Mouse (Mus musculus): ENCODE data around the gene Dhdds.

Dhdds gene

DNA sequence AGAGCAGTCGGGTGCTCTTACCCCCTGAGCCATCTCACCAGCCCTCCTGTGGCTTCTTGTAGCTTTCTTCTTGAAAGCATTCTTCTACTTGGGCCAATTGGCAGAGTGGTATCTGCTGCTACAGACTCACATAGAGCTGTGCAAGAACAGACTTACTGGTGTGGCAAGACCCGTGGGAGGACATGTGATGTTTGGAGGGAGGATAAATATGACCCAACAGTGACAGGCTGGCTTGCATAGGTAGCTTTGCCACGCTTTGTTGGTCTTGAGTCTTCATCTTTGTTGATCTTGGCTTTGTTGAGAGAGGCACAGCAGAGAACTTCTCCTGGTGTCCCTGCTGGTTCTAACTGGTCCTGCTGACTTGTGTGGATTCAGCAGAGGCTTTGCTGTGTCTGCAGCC, 56.9 kb downstream of the Dhdds start:
- DNase-seq, result no peak

DNA sequence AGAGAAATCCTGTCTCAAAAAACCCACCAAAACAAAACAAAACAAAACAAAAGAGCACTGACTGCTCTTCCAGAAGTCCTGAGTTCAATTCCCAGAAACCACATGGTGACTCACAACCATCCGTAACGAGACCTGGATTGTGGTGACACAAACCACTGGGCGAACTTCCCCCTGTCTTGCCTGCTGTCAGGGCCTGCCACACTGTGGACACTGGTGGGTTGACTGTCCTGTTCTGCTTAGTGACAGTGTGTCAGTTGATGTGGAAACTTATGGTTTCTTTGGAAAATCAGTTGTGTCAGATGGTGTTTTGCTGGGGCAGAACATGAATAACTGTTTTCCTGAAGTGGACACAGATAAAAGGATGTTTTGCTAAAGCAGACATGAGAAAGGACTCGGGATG, 58.0 kb downstream of the Dhdds start:
- no peak for DNase-seq

DNA sequence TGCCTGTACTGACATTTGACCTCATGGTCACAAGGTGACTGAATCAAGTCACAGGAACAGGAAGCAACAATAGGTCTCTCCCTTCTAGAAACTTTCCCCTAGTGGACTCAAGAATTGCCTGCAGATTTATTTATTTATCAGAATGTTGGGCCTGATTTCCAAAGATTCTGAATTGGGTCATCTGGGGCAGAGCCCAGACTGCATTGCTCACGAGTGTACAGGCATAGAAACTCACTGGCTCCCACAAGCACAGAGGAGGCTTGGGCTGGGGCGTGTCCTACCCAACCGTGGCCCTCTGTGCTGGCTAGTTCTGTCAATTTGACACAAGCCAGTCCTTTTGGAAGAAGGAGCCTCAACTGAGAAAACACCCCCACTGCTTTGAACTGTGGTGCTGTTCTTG, 59.1 kb downstream of the Dhdds start:
- DNase-seq, result no peak

DNA sequence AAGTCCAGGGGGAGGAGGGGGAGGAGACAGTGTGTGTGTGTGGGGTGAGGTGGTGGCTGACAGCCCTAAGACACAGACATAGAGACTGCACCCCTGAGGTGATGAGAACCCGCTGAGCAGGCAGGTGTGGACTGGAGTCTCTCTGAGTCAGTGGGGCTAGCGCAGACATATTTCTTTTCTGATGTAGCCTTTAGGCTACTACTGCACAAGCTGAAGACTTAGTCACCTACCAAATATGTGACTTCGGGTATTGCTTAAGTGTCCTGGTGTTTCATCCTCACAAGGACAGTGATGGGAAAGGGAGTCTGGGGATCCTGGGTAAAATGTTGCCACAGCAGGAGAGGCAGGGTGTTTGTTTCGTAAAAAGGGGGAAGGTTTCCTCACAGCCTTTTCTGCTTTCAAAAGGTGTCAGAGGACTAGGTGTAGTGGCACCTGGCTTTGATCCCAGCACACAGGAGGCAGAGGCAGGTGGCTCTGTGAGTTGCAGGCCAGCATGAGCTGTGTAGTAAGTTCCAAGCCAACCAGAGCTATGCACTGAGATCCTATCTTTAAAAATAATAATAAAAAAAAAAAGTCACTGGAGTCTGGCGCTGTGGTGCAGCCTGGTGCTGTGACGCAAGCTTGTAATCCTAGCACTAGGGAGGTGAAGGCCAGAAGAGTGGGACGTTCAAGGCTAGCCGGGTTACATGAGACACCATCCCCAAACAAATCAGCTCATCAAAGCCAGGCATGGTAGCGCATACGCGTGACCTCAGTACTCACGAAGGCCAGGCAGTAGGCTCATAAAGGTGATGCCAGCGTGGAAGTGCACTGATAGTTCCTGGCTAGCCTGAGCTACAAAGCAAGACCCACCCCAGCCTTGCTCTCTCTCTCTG, 60.1 kb downstream of the Dhdds start:
- no peak for DNase-seq

DNA sequence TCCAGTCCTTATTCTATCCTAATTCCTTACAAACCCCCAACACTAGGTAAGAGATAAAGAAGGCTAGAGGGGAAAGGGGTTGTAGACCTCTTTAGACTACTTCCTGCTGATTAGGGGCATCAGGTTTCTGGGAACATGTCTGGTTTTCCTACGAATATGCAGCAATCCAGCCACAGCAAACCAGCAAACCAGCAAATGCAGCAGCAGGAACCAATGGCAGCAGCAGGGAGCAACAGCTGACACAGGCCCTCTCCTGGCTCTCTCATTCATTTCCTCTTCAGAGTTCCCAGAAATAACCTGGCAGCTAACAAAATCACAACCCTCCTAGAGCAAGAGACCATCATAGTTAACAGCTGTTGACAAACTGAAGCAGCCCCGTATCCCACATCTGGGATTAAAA, 62.6 kb downstream of the Dhdds start:
- DNase-seq, result no peak

DNA sequence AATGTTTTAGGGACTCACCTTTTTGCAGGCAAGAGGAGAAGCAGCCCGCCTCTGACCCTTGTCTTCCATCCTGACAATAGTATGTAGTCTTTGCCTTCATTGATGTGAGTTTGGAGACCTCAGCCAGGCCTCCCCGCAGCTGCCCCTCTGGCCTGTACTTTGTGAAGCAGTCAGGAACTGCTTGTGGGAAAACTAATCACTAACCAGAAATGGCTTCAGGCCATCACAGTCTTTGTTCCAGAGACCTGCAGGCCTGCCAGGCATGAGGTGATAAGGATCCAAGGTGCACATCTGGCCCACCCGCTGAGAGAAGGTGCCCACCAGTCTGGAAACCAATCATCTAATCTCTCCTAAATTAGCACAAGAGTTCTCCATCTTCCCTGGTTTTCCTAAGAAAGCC, 68.9 kb downstream of the Dhdds start:
- peak; percentile 36 for DNase-seq

DNA sequence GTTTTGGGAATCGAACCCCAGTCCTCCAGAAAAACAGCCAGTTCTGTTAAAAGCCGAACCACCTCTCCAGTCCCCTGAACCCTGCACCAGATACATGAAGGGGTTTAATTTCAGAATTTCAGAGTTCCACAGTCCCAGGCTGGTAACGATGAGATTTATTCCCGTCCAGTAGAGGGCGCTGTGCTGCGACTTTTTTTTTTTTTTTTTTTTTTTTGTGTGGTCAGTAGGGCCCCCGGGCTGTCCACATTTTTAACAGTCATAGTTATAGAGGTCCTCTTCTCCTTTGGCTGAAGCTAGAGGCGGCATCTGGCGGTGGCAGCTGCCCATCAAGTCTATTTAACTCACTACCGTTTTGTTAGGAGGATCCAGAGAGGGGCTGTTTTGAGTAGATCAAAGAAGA, 69.4 kb downstream of the Dhdds start:
- DNase-seq, result peak; percentile 11

DNA sequence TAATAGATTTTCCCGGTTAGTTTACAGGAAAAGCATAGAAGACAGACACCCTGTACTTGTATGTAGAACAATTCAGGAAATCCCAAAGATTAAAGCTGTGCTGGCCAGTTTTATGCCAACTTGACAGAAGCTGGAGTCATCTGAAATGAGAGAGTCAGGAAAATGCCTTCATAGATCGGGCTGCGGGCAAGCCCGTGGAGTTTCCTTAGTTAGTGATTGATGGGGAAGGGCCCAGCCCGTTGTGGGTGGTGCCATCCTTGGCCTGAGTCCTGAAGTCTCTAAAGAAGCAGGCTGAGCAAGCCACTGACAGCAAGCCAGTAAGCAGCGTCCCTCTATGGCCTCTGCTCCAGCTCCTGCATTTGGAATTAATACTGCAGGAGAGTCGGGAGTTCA, 71.4 kb downstream of the Dhdds start:
- peak; percentile 45 for DNase-seq

DNA sequence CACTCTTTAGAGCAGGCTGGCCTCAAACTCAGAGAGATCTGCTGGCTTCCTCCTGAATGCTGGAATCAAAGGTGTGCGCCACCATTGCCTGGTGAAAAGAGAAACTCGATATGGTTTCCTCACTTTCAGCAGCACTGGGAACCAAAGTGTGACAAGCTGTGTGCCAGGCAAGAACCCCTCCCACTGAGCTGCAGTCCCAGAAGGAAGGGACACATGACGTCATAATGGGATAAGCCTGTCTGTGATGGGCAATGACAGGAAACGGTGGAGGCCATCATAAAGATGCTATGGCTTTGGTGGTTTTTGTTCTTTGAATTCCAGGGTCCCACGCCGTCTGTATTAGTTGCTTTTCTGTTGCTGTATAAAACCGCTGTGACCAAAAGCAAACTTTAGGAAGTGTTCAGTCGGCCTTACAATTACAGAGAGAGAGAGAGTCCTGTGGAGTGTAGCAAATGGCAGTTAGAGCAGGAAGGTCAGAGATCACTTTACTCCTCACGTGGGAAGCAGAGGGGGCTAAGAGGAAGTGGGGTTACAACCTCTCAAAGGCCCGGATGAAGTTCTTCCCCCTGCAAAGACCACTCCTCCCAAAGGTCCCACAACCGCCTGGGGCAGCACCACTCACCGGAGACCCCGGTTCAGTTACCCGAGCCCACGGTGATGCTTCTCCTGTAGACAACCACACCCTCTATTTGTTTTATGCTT, 72.0 kb downstream of the Dhdds start:
- no peak for DNase-seq

DNA sequence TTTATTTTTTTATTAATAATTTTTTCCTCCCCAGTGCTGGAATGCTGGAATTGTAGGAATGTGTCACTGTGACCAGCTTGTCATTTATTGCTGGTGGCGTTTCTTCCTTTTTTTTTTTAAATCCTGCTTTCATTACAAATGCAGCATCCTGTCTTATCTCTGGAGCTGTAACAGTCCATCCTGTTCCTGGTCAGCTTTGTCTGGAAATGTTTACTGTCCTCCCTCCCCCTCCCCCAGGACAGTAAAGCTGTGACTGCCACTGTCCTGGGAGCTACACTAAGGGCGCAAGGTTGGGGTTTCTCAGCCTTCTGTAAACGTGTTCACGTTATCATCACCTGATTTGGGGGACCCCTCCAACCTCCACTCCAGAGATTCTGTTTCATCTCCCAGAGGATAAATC, 75.5 kb downstream of the Dhdds start:
- DNase-seq, result no peak

DNA sequence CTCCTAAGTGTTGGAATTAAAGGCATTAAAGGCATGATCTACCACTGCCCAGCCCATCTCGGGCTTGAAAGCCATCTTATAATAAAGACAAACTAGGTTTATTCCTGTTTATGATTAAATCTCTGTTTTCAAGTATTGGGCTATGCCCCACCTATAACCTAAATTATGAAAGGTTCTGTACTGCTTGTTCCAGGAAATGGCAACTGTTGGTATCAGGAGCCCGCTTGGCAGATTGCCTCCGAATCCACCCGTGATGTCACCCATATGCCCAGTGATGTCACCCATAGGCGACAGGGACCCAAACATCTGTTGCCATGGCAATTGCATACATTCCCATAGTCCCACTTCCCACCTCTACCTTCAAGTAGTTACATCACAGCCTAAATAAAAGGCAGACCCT, 77.0 kb downstream of the Dhdds start:
- no peak for DNase-seq
